Mouse (Mus musculus) kidney, embryonic 15.5 days (tissue): ENCODE measurements around the gene Lgr5. TPM values are rescaled to one million over a fixed set of nuclear protein-coding genes. Genes with fewer than 3 reads are reported as not detected.

ENCODE experiments used
- ATAC-seq: fragments of 200-750 bp; cut with Nextera tagmentation; replicated peaks from 2 replicates; pipeline ENCODE4 v1.8.0; 2017; ENCODE audit warnings: moderate TSS enrichment; ENCODE audit not compliant: low FRiP score
- H3K27ac ChIP-seq: fragments of 300-500 bp; sonication (generic); 2 replicates; pipeline ENCODE4 v1.5.1; 2015; ENCODE audit warnings: mild to moderate bottlenecking, inconsistent platforms
- H3K27me3 ChIP-seq: fragments of 300-500 bp; sonication (generic); 2 replicates; pipeline ENCODE4 v1.6.1; 2015; ENCODE audit warnings: inconsistent platforms
- H3K36me3 ChIP-seq: fragments of 300-500 bp; sonication (generic); 2 replicates; pipeline ENCODE4 v1.6.1; 2015; ENCODE audit warnings: inconsistent platforms
- H3K4me1 ChIP-seq: fragments of 300-500 bp; sonication (generic); 2 replicates; pipeline ENCODE4 v1.6.1; 2015; ENCODE audit warnings: inconsistent platforms
- H3K4me2 ChIP-seq: fragments of 300-500 bp; sonication (generic); 2 replicates; pipeline ENCODE4 v1.6.1; 2015; ENCODE audit warnings: moderate library complexity, mild to moderate bottlenecking, inconsistent platforms
- H3K4me3 ChIP-seq: fragments of 300-500 bp; sonication (generic); replicated peaks from 2 replicates; pipeline ENCODE4 v1.5.1; 2015; ENCODE audit warnings: mild to moderate bottlenecking, inconsistent platforms
- H3K9ac ChIP-seq: fragments of 300-500 bp; sonication (generic); 2 replicates; pipeline ENCODE4 v1.6.1; 2015; ENCODE audit warnings: mild to moderate bottlenecking, inconsistent platforms
- H3K9me3 ChIP-seq: fragments of 300-500 bp; sonication (generic); replicated peaks from 2 replicates; pipeline ENCODE4 v1.6.1; 2016; ENCODE audit warnings: inconsistent platforms
- WGBS: fragments of 180-500 bp; shearing (Covaris S2); methylation state at CpG from one replicate; pipeline ENCODE4 v1.1.7; 2015; ENCODE audit warnings: mixed read lengths; 5-methylcytosine and 5-hydroxymethylcytosine counted together
- polyA plus RNA-seq: library from polyadenylated mRNA; unstranded; fragments of >200 nt; fragmentation: Nextera tagmentation; extraction: Ambion mirVana; gene quantifications from 2 replicates; pipeline ENCODE4 v1.2.1, GENCODE M21; 2015

The Lgr5 gene
- polyA plus RNA-seq, 1 experiment from 2014 or later: 6.9 TPM

GRCm38 (mm10) chr10:115491803-115492510, 95.6 kb downstream of the Lgr5 start:
- Histone ChIP-seq H3K9me3 (no peaks in the 10 kb centered on the region), H3K4me3 (no peak overlapping the region), H3K27ac (no peak overlapping the region), H3K27me3 (no peaks in the 10 kb centered on the region), H3K4me1 (peaks cover 12% of the 10 kb centered on the region), H3K9ac (no peak overlapping the region), H3K36me3 (no peaks in the 10 kb centered on the region), H3K4me2 (no peak overlapping the region)
- 92% methylated on average over 7 of the region's 7 CpGs for WGBS
- no peak for ATAC-seq

DNA sequence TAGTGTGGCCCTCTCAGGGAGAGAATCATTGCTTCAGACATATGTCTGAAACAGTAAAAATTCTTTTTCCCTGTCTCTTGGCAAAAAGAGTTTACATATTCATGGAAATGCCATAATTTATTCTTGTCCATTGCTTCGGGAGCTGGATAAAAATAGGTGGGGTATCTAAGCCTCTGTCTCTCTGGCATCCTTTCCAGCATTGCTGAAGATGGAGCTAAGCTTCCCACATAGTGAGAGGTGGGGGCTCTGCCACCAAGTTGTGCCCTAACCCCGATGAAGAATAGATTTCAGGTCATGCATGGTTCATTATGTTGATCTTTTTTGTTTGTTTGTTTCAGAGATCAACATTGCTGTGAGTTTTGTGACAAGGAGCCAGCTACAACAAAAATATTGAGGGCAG, 102.0 kb downstream of the Lgr5 start:
- 81% methylated on average over 2 of the region's 2 CpGs for WGBS
- Histone ChIP-seq H3K4me1 (no peaks in the 10 kb centered on the region), H3K4me3 (no peak overlapping the region), H3K36me3 (no peaks in the 10 kb centered on the region), H3K27me3 (no peaks in the 10 kb centered on the region), H3K27ac (no peak overlapping the region), H3K4me2 (no peak overlapping the region), H3K9me3 (no peaks in the 10 kb centered on the region), H3K9ac (no peak overlapping the region)
- ATAC-seq: no peak

GRCm38 (mm10) chr10:115484660-115485059, 102.9 kb downstream of the Lgr5 start:
- Histone ChIP-seq H3K36me3 (no peaks in the 10 kb centered on the region), H3K4me1 (peaks cover 4% of the 10 kb centered on the region; the same call in 1 of the 2 replicates), H3K4me2 (no peak overlapping the region), H3K4me3 (no peak overlapping the region), H3K9ac (no peak overlapping the region), H3K27me3 (no peaks in the 10 kb centered on the region), H3K27ac (no peak overlapping the region), H3K9me3 (no peaks in the 10 kb centered on the region)
- 69% methylated on average over 3 of the region's 3 CpGs for WGBS
- no peak for ATAC-seq

DNA sequence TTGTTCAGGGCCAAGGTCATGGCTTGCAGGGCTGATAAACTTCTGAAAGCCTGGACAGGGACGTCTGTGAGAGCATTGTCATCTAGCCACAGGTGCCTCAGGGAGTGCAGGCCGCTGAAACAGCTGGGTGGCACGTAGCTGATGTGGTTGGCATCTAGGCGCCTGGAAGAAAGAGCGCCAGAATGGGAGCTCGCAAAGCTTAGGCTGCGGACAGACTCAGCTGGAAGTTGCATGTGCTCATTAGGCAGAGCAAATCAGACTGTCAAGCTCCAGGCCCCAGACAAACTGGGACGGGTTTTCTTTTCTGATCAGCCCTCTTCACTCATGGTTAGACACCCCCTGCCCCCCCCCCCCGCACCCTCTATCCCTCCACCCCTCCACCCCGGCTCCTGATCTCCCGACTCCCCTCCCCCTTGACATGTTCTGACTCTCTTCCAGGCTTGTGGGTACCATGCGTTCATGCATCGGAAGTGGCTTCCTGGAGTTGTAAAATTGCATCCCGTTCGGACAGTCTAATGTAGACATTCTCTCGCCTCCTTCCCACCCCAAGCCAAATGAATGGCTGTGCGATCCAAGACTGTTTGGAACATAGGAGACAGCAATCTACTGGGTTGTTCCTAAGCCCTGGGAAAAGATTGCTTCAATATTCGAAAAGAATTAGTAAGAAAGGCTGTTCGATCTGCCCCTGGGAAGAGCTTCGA, 109.0 kb downstream of the Lgr5 start:
- H3K9me3 ChIP-seq: no peaks in the 10 kb centered on the region
- no peak overlapping the region for H3K27ac ChIP-seq
- WGBS: 12% methylated on average over 20 of the region's 20 CpGs
- H3K4me3 ChIP-seq: peak overlapping the region; percentile 19
- peak; percentile 49; the same call in 1 of the 2 replicates for ATAC-seq
- H3K4me1 ChIP-seq: peaks cover 16% of the 10 kb centered on the region
- no peak overlapping the region for H3K9ac ChIP-seq
- H3K27me3 ChIP-seq: no peaks in the 10 kb centered on the region
- no peaks in the 10 kb centered on the region for H3K36me3 ChIP-seq
- H3K4me2 ChIP-seq: peak overlapping the region; percentile 59

DNA sequence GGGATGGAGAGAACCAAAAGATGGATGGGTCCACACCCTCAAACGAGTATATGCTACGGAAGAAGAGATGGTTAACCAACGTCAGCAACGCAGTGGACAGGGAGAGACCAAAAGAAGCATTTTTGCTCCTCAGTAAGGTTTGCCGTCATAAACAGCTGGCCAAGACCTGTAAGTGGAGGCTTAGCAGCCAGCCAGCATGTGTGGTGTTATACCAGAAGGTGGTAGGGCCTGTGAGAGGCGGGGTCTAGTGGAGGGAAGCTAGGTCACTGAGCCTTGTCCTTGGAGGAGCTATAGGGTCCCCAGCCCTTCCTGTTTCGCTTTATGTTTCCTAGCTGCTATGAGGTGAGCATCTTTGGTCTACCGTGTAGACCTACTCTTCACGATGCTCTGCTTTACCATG, 111.1 kb downstream of the Lgr5 start:
- ATAC-seq: no peak
- Histone ChIP-seq H3K9me3 (no peaks in the 10 kb centered on the region), H3K4me3 (no peak overlapping the region), H3K4me2 (no peak overlapping the region), H3K27ac (no peak overlapping the region), H3K36me3 (no peaks in the 10 kb centered on the region), H3K9ac (no peak overlapping the region), H3K27me3 (no peaks in the 10 kb centered on the region), H3K4me1 (peaks cover 18% of the 10 kb centered on the region)
- WGBS: 90% methylated on average over 9 of the region's 9 CpGs

GRCm38 (mm10) chr10:115475000-115475550, 112.5 kb downstream of the Lgr5 start:
- Histone ChIP-seq H3K9me3 (no peaks in the 10 kb centered on the region), H3K9ac (no peak overlapping the region), H3K4me3 (no peak overlapping the region), H3K36me3 (no peaks in the 10 kb centered on the region), H3K4me2 (no peak overlapping the region), H3K27ac (no peak overlapping the region), H3K27me3 (no peaks in the 10 kb centered on the region), H3K4me1 (peaks cover 18% of the 10 kb centered on the region)
- no peak for ATAC-seq
- 71% methylated on average over 7 of the region's 7 CpGs for WGBS

GRCm38 (mm10) chr10:115473213-115473961, 114.2 kb downstream of the Lgr5 start:
- WGBS: 56% methylated on average over 6 of the region's 6 CpGs
- H3K36me3 ChIP-seq: no peaks in the 10 kb centered on the region
- H3K4me2 ChIP-seq: no peak overlapping the region
- peaks cover 6% of the 10 kb centered on the region for H3K4me1 ChIP-seq
- H3K27ac ChIP-seq: no peak overlapping the region
- no peak overlapping the region for H3K4me3 ChIP-seq
- peak; percentile 23; the same call in 1 of the 2 replicates for ATAC-seq
- no peak overlapping the region for H3K9ac ChIP-seq
- no peaks in the 10 kb centered on the region for H3K9me3 ChIP-seq
- H3K27me3 ChIP-seq: no peaks in the 10 kb centered on the region

DNA sequence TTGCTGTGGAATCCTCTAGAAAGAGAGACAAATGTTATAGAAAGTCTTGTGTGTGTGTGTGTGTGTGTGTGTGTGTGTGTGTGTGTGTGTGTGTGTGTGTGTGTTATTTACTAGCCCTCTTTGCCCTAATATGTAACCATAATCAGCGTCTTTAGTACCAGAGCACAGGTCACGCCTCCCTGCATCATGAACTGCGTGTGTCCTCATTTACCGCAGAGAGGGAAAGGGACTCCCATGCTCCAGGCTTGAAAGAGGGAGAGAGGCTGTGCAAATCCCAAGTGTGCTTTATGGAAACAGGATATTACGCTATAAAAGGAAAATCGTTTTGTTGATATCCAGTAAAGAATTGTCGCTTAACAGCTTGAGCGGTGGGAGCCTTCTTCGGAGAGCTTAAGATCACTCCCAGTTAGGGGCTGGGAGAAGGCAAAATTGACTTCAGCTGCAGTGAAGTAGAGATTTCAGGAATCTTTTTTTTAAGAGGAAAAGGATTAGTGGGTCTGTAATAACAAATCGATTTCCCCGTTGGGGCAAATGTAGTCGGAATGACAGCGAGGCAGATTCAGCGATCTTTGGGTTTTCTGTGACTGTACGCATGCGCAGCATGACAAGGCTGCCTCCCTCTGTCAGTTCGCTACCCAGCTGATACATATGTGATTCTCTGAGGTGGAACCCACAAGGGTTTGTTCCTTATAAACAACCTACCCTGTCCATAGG, 116.8 kb downstream of the Lgr5 start:
- WGBS: 36% methylated on average over 17 of the region's 17 CpGs
- H3K4me2 ChIP-seq: peak overlapping the region; percentile 51
- no peak overlapping the region for H3K27ac ChIP-seq
- no peak for ATAC-seq
- no peaks in the 10 kb centered on the region for H3K36me3 ChIP-seq
- peak overlapping the region; percentile 38 for H3K4me3 ChIP-seq
- no peaks in the 10 kb centered on the region for H3K27me3 ChIP-seq
- H3K9ac ChIP-seq: no peak overlapping the region
- no peaks in the 10 kb centered on the region for H3K9me3 ChIP-seq
- peaks cover 5% of the 10 kb centered on the region; the same call in 1 of the 2 replicates for H3K4me1 ChIP-seq

- Histone ChIP-seq H3K9ac (no peak overlapping the region), H3K27ac (peak overlapping the region; percentile 37; the same call in 1 of the 2 replicates), H3K27me3 (no peaks in the 10 kb centered on the region), H3K4me3 (no peak overlapping the region), H3K36me3 (no peaks in the 10 kb centered on the region), H3K9me3 (no peaks in the 10 kb centered on the region), H3K4me1 (peaks cover 5% of the 10 kb centered on the region; the same call in 1 of the 2 replicates), H3K4me2 (no peak overlapping the region)
- no peak for ATAC-seq
- 19% methylated on average over 7 of the region's 7 CpGs for WGBS
Observed at GRCm38 (mm10) chr10:115469040-115469439, 118.5 kb downstream of the Lgr5 start.

- no peak overlapping the region for H3K9ac ChIP-seq
- WGBS: 53% methylated on average over 7 of the region's 7 CpGs
- peak overlapping the region; percentile 37; the same call in 1 of the 2 replicates for H3K27ac ChIP-seq
- no peak overlapping the region for H3K4me2 ChIP-seq
- no peak for ATAC-seq
- no peak overlapping the region for H3K4me3 ChIP-seq
- no peaks in the 10 kb centered on the region for H3K9me3 ChIP-seq
- peaks cover 5% of the 10 kb centered on the region; the same call in 1 of the 2 replicates for H3K4me1 ChIP-seq
- no peaks in the 10 kb centered on the region for H3K36me3 ChIP-seq
- H3K27me3 ChIP-seq: no peaks in the 10 kb centered on the region
Observed at GRCm38 (mm10) chr10:115468632-115469031, 118.9 kb downstream of the Lgr5 start.

- no peak overlapping the region for H3K27ac ChIP-seq
- 0 out of 2 replicates have a peak, but pooled peaks cover 2% of the 10 kb centered on the region for H3K4me1 ChIP-seq
- 67% methylated on average over 8 of the region's 8 CpGs for WGBS
- peak; percentile 75 for ATAC-seq
- H3K9me3 ChIP-seq: no peaks in the 10 kb centered on the region
- H3K27me3 ChIP-seq: no peaks in the 10 kb centered on the region
- no peak overlapping the region for H3K4me3 ChIP-seq
- H3K9ac ChIP-seq: no peak overlapping the region
- H3K4me2 ChIP-seq: no peak overlapping the region
- H3K36me3 ChIP-seq: no peaks in the 10 kb centered on the region
Observed at GRCm38 (mm10) chr10:115467985-115468384, 119.6 kb downstream of the Lgr5 start.
